Mouse (Mus musculus) heart, postnatal 0 days (tissue): ENCODE results near the gene A830031A19Rik. TPM values are rescaled to one million over a fixed set of nuclear protein-coding genes. Genes with fewer than 3 reads are reported as not detected.

Experiments used
- ATAC-seq: fragments of 200-750 bp; cut with Nextera tagmentation; 2 replicates; pipeline ENCODE4 v1.8.0; 2017; ENCODE audit warnings: low read depth, moderate number of reproducible peaks, moderate library complexity; ENCODE audit not compliant: insufficient read depth
- DNase-seq: peaks from one replicate; pipeline ENCODE4 v3.0.0-alpha.2; 2016; ENCODE audit warnings: low spot score
- H3K27ac ChIP-seq: fragments of 300-500 bp; sonication (generic); 2 replicates; pipeline ENCODE4 v1.5.1; 2014; ENCODE audit warnings: low read depth, mild to moderate bottlenecking
- H3K27me3 ChIP-seq: fragments of 300-500 bp; sonication (generic); 2 replicates; pipeline ENCODE4 v1.6.1; 2014; ENCODE audit warnings: low read length, mixed read lengths; ENCODE audit not compliant: control insufficient read depth, insufficient read depth
- H3K36me3 ChIP-seq: fragments of 300-500 bp; sonication (generic); replicated peaks from 2 replicates; pipeline ENCODE4 v1.6.1; 2014; ENCODE audit warnings: low read length, mixed read lengths; ENCODE audit not compliant: control insufficient read depth, insufficient read depth
- H3K4me1 ChIP-seq: fragments of 300-500 bp; sonication (generic); 2 replicates; pipeline ENCODE4 v1.6.1; 2014; ENCODE audit warnings: antibody characterized with exemption; ENCODE audit not compliant: control insufficient read depth, insufficient read depth
- H3K4me2 ChIP-seq: fragments of 300-500 bp; sonication (generic); 2 replicates; pipeline ENCODE4 v1.6.1; 2014; ENCODE audit warnings: low read depth, mild to moderate bottlenecking, low read length, moderate library complexity
- H3K4me3 ChIP-seq: fragments of 300-500 bp; sonication (generic); 2 replicates; pipeline ENCODE4 v1.5.1; 2014; ENCODE audit warnings: low read depth, low read length
- H3K9ac ChIP-seq: fragments of 300-500 bp; sonication (generic); replicated peaks from 2 replicates; pipeline ENCODE4 v1.6.1; 2014; ENCODE audit warnings: low read depth, low read length, mixed read lengths
- H3K9me3 ChIP-seq: fragments of 300-500 bp; sonication (generic); replicated peaks from 2 replicates; pipeline ENCODE4 v1.6.1; 2016; ENCODE audit warnings: low read length; ENCODE audit not compliant: control insufficient read depth
- CTCF ChIP-seq: IDR thresholded peaks from 2 replicates; pipeline ENCODE4 v1.5.1; 2016; ENCODE audit warnings: antibody characterized with exemption, control low read depth, low read depth
- EP300 ChIP-seq: IDR thresholded peaks from 2 replicates; pipeline ENCODE4 v1.6.1; 2016; ENCODE audit warnings: antibody characterized with exemption, low read depth
- WGBS: fragments of 180-500 bp; shearing (Covaris S2); extraction: QIAGEN DNeasy Blood & Tissue Kit; methylation state at CpG from one replicate; pipeline ENCODE4 v1.1.7; 2014; 5-methylcytosine and 5-hydroxymethylcytosine counted together
- polyA plus RNA-seq: library from polyadenylated mRNA; unstranded; fragments of >200 nt; fragmentation: Nextera tagmentation; extraction: Ambion mirVana; gene quantifications from 2 replicates; pipeline ENCODE4 v1.2.1, GENCODE M21; 2015
- total RNA-seq: library from RNA; depleted of rRNA; stranded (reverse); fragments of >200 nt; gene quantifications from 2 replicates; pipeline ENCODE4 v1.2.3, GENCODE M21; 2014; ENCODE audit warnings: low replicate concordance

A830031A19Rik gene
- total and polyA plus RNA-seq, 2 experiments from 2014 or later, result not detected

- WGBS, result 83% methylated on average over 4 of the region's 4 CpGs
- DNase-seq (no peak), ATAC-seq (no peak)
- Histone ChIP-seq H3K36me3 (peaks cover 12% of the 10 kb centered on the region; the same call in 1 of the 2 replicates), H3K9ac (no peak overlapping the region), H3K4me3 (no peak overlapping the region), H3K4me2 (no peak overlapping the region), H3K4me1 (peaks cover 11% of the 10 kb centered on the region; the same call in 1 of the 2 replicates), H3K27ac (no peak overlapping the region), H3K27me3 (no peaks in the 10 kb centered on the region), H3K9me3 (no peaks in the 10 kb centered on the region)
- TF ChIP-seq EP300 (no peak), CTCF (no peak)
These were observed 12.2 kb upstream of the A830031A19Rik start for GRCm38 (mm10) chr11:24087069-24087468.

- peaks cover 12% of the 10 kb centered on the region; the same call in 1 of the 2 replicates for H3K36me3 ChIP-seq
- ATAC-seq (no peak), DNase-seq (no peak)
- H3K9me3 ChIP-seq, result no peaks in the 10 kb centered on the region
- TF ChIP-seq EP300, result no peak
- TF ChIP-seq CTCF, result no peak
- H3K4me3 ChIP-seq, result no peak overlapping the region
- no peak overlapping the region for H3K4me2 ChIP-seq
- 42% methylated on average over 6 of the region's 6 CpGs for WGBS
- H3K9ac ChIP-seq, result no peak overlapping the region
- H3K27me3 ChIP-seq, result no peaks in the 10 kb centered on the region
- H3K4me1 ChIP-seq, result peaks cover 8% of the 10 kb centered on the region; the same call in 1 of the 2 replicates
- no peak overlapping the region for H3K27ac ChIP-seq
These were observed 11.1 kb upstream of the A830031A19Rik start for GRCm38 (mm10) chr11:24085986-24086385.

- Histone ChIP-seq H3K36me3 (peaks cover 12% of the 10 kb centered on the region; the same call in 1 of the 2 replicates), H3K4me2 (no peak overlapping the region), H3K4me1 (peaks cover 18% of the 10 kb centered on the region; the same call in 1 of the 2 replicates), H3K27ac (no peak overlapping the region), H3K27me3 (no peaks in the 10 kb centered on the region), H3K9me3 (no peaks in the 10 kb centered on the region), H3K4me3 (no peak overlapping the region), H3K9ac (no peak overlapping the region)
- ATAC-seq, result no peak
- TF ChIP-seq CTCF (no peak), EP300 (no peak)
- 82% methylated on average over 4 of the region's 4 CpGs for WGBS
- no peak for DNase-seq
These were observed 9.7 kb upstream of the A830031A19Rik start for GRCm38 (mm10) chr11:24084590-24084989.

- no peak overlapping the region; the same call in 1 of the 2 replicates for H3K4me2 ChIP-seq
- TF ChIP-seq EP300 (no peak), CTCF (no peak)
- no peak for ATAC-seq
These were observed 9.2 kb upstream of the A830031A19Rik start for GRCm38 (mm10) chr11:24084077-24084476.

GRCm38 (mm10) chr11:24083423-24083822 lies 8.6 kb upstream of the A830031A19Rik start:
- H3K9ac ChIP-seq, result no peak overlapping the region
- TF ChIP-seq CTCF (no peak), EP300 (no peak)
- DNase-seq (no peak), ATAC-seq (no peak)
- peaks cover 18% of the 10 kb centered on the region; the same call in 1 of the 2 replicates for H3K4me1 ChIP-seq
- whole genome bisulfite sequencing, result 39% methylated on average over 7 of the region's 7 CpGs
- H3K4me3 ChIP-seq, result no peak overlapping the region
- no peaks in the 10 kb centered on the region for H3K9me3 ChIP-seq
- peak overlapping the region; percentile 3; the same call in 1 of the 2 replicates for H3K4me2 ChIP-seq
- no peak overlapping the region for H3K27ac ChIP-seq
- H3K27me3 ChIP-seq, result no peaks in the 10 kb centered on the region
- peaks cover 12% of the 10 kb centered on the region; the same call in 1 of the 2 replicates for H3K36me3 ChIP-seq

More at GRCm38 (mm10) chr11:24084077-24084476, 9.2 kb upstream of the A830031A19Rik start:
- H3K36me3 ChIP-seq, result peaks cover 12% of the 10 kb centered on the region; the same call in 1 of the 2 replicates
- no peak for DNase-seq
- H3K27ac ChIP-seq, result no peak overlapping the region
- no peak overlapping the region for H3K9ac ChIP-seq
- 71% methylated on average over 3 of the region's 3 CpGs for WGBS
- peaks cover 18% of the 10 kb centered on the region; the same call in 1 of the 2 replicates for H3K4me1 ChIP-seq
- H3K9me3 ChIP-seq, result no peaks in the 10 kb centered on the region
- H3K4me3 ChIP-seq, result no peak overlapping the region
- no peaks in the 10 kb centered on the region for H3K27me3 ChIP-seq

- Histone ChIP-seq H3K27ac (no peak overlapping the region), H3K9ac (no peak overlapping the region), H3K36me3 (peaks cover 12% of the 10 kb centered on the region; the same call in 1 of the 2 replicates), H3K9me3 (no peaks in the 10 kb centered on the region), H3K27me3 (no peaks in the 10 kb centered on the region), H3K4me3 (no peak overlapping the region), H3K4me2 (peak overlapping the region; percentile 3; the same call in 1 of the 2 replicates), H3K4me1 (peaks cover 18% of the 10 kb centered on the region; the same call in 1 of the 2 replicates)
- WGBS, result 46% methylated on average over 1 of the region's 1 CpGs
- TF ChIP-seq EP300 (no peak), CTCF (no peak)
- DNase-seq, result no peak
- no peak for ATAC-seq
These were observed 8.2 kb upstream of the A830031A19Rik start for GRCm38 (mm10) chr11:24083076-24083405.
